Mouse (Mus musculus) G1E (cell line): ENCODE data around the gene Myh6.

ENCODE experiments used
- CTCF ChIP-seq: IDR thresholded peaks from 2 replicates; pipeline ENCODE4 v1.5.1; 2012; ENCODE audit warnings: low read depth, low read length, inconsistent platforms, mixed read lengths
- GATA1 ChIP-seq: IDR thresholded peaks from 2 replicates; pipeline ENCODE4 v1.6.1; 2012; ENCODE audit warnings: borderline replicate concordance, low read length, inconsistent platforms, mixed read lengths
- TAL1 ChIP-seq: conservative IDR thresholded peaks from 2 replicates; pipeline ENCODE4 v1.6.1; 2012; ENCODE audit warnings: low read depth, low read length, inconsistent platforms, mixed read lengths

DNA sequence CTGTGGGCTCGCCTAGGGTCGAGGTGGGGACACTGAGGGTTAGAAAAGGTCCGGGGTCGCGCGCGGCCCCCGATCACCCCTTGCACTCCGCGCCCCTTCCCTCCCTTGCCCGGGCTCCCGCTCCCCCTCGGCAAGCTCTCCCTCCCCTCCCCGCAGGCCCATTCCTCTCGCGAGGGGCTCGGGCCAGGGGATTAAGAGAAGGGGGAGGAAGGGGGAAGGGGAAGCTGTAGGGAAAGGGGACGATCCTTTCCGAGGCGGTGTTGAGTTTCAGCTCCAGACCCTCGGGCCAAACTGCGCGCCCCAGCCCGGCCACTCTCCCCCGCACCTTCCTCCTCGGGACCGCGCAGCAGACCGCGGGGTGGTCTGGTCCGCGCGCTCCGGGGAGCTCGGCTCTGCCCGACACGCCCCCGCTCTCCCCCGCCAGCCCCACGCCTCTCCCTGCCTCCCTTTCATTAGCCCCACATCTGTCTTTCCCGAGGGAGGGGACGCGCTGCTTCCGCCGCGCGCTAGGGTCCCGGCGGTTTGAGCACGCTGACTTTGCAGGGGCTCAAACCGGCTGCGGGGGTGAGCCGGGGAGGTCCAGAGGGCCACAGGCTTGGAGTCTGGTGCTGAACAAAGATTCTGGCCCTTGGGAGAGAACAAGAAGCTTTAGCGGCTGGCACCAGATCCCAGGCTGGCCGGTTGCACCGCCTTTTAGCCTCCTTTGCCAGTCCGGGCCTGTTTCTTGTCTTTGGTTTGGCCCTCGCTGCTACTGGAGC, 40.1 kb downstream of the Myh6 start:
- TF ChIP-seq CTCF (no peak), GATA1 (no peak), TAL1 (no peak)
